10 mouse cellular contexts compared by ENCODE assay signal in the genomic region with DNA sequence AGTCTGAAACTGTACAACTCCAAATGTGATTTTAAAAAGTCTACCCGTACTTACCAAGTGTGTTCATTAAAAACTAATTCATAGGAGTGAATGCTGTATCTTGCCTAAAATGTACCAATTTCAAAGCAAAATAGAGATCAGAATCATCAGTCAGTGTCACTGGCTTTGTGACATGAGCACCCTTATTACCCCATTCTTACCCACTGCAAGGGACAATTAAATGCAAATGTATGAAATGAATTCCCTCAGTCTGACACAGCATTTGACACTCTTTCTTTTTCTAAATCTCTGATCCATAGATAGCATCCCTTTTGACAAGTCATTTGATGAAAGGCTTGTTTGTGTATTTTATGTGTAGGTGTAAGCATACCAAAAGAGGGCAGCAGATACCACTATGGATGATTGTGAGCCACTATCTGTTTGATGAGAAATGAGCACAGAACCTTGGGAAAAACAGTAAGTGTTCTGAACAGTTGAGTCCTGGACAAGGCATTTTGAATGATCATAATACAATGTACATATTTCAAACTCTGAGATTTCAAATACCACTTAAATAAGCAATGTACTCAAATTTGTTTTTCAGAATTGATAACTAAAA.
DNase-seq lines count a peak whose midpoint lies in the region; ATAC-seq lines count a peak whose summit lies in the region.
"Had no signal": no experiment of that assay in that cellular context is flagged by ENCODE, and none has a peak within 500 bp of the region (broad histone marks: within the 10 kb centered on the region; RNA-seq: fewer than 3 reads in every experiment).

No protein-coding gene starts in this region.

- H3K9ac ChIP-seq in hindbrain, embryonic 14.5 days = no peak overlapping the region
- H3K9ac ChIP-seq in hindbrain, embryonic 12.5 days = no peak overlapping the region
- H3K9ac ChIP-seq: midbrain, embryonic 12.5 days had no signal

- no peak overlapping the region for H3K4me2 ChIP-seq in hindbrain, embryonic 14.5 days (replicated peaks)
- no peak overlapping the region for H3K4me2 ChIP-seq in hindbrain, embryonic 12.5 days (replicated peaks)
- H3K4me2 ChIP-seq: midbrain, embryonic 12.5 days had no signal

- no peak overlapping the region for H3K27ac ChIP-seq in hindbrain, embryonic 14.5 days
- H3K27ac ChIP-seq in hindbrain, embryonic 12.5 days = no peak overlapping the region
- H3K27ac ChIP-seq: midbrain, embryonic 12.5 days had no signal

- no peaks in the 10 kb centered on the region for H3K27me3 ChIP-seq in hindbrain, embryonic 14.5 days (ENCODE audit: control insufficient read depth, insufficient read depth, low read length)
- no peaks in the 10 kb centered on the region for H3K27me3 ChIP-seq in hindbrain, embryonic 12.5 days
- H3K27me3 ChIP-seq: midbrain, embryonic 12.5 days had no signal

- H3K4me1 ChIP-seq in hindbrain, embryonic 14.5 days (replicated peaks; ENCODE audit: control insufficient read depth, insufficient read depth, low read length) = no peaks in the 10 kb centered on the region
- H3K4me1 ChIP-seq in hindbrain, embryonic 12.5 days = no peaks in the 10 kb centered on the region
- H3K4me1 ChIP-seq: midbrain, embryonic 12.5 days had no signal

- no peak overlapping the region for H3K4me3 ChIP-seq in hindbrain, embryonic 14.5 days (replicated peaks; ENCODE audit: low read length)
- H3K4me3 ChIP-seq in hindbrain, embryonic 12.5 days = no peak overlapping the region
- H3K4me3 ChIP-seq: midbrain, embryonic 12.5 days had no signal

- WGBS in hindbrain, embryonic 14.5 days = 98% methylated on average over 1 of the region's 1 CpGs
- 83% methylated on average over 1 of the region's 1 CpGs for WGBS in hindbrain, embryonic 12.5 days

- peak; percentile 6 for DNase-seq in adrenal gland, adult 2 months
- DNase-seq in adrenal gland, adult 8-10 months = no peak
- peak; percentile 76 for DNase-seq in hindbrain, embryonic 14.5 days (ENCODE audit: low spot score)
- DNase-seq in lung, postnatal 25 days (ENCODE audit: low spot score) = peak; percentile 2
- no peak for DNase-seq in lung, adult 18-20 months
- peak; percentile 59 for DNase-seq in retina, embryonic 14.5 days (ENCODE audit: low spot score)
- no peak for DNase-seq in ovary, postnatal 14 days (ENCODE audit: low spot score)
- DNase-seq: right cerebral cortex, postnatal 4 days had no signal

- no peaks in the 10 kb centered on the region for H3K9me3 ChIP-seq in hindbrain, embryonic 14.5 days (ENCODE audit: control insufficient read depth, low read length)
- H3K9me3 ChIP-seq in hindbrain, embryonic 12.5 days (replicated peaks) = no peaks in the 10 kb centered on the region
- H3K9me3 ChIP-seq: midbrain, embryonic 12.5 days had no signal

- ATAC-seq in hindbrain, embryonic 14.5 days (ENCODE audit: low FRiP score) = peak; percentile 24; the same call in 1 of the 2 replicates
- ATAC-seq in hindbrain, embryonic 12.5 days (ENCODE audit: low FRiP score) = no peak

- H3K36me3 ChIP-seq in hindbrain, embryonic 14.5 days (replicated peaks; ENCODE audit: control insufficient read depth, insufficient read depth) = peaks cover 25% of the 10 kb centered on the region; the same call in 1 of the 2 replicates
- H3K36me3 ChIP-seq in hindbrain, embryonic 12.5 days = peaks cover 3% of the 10 kb centered on the region; the same call in 1 of the 2 replicates

Comparison
In these comparisons a context has a peak if more than half of its experiments do, and no peak if none do; other contexts are left out.
1. DNase-seq: peak in adrenal gland, adult 2 months (single experiment), hindbrain, embryonic 14.5 days (single experiment), lung, postnatal 25 days (single experiment) and retina, embryonic 14.5 days (single experiment); none in adrenal gland, adult 8-10 months (single experiment), lung, adult 18-20 months (0 of 2) and ovary, postnatal 14 days (single experiment).